In the genomic region with DNA sequence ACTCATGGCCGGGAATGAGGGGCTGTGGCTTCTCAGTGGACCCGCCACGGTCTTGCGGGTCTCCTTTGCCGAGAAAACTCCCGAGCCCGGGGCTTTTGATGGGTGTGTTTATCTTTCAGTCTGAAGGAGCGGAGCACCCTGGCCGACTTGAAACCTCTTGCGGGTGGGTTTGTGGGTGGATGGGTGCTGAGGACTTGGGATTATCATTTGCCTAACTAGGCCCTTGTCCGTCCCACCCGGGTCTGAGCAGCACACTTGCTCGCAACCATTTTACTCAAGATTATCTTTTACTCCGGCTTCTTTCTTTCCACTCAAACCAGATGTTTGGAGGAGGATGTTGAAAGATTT, we compare ENCODE assay signal across 8 mouse cellular contexts. TPM values are rescaled to one million over a fixed set of nuclear protein-coding genes. Genes with fewer than 3 reads are reported as not detected.
DNase-seq lines count a peak whose midpoint lies in the region; ATAC-seq and TF ChIP-seq lines count a peak whose summit lies in the region.

No protein-coding gene starts in this region.

- TF ChIP-seq CTCF in kidney, postnatal 0 days (IDR thresholded peaks at IDR 0.05; ENCODE audit: low read depth) = no peak
- no peak for TF ChIP-seq CTCF in brain, embryonic 14.5 days (IDR thresholded peaks at IDR 0.05; ENCODE audit: borderline replicate concordance, extremely low read depth, insufficient read depth, insufficient read length)
- no peak for TF ChIP-seq CTCF in hindbrain, postnatal 0 days (IDR thresholded peaks at IDR 0.05; ENCODE audit: low read depth)
- TF ChIP-seq CTCF in midbrain, postnatal 0 days (IDR thresholded peaks at IDR 0.05) = no peak

- no peak for TF ChIP-seq POLR2A in brain, embryonic 14.5 days (IDR thresholded peaks at IDR 0.05; ENCODE audit: borderline replicate concordance, extremely low read depth, insufficient read depth, insufficient read length, poor library complexity, severe bottlenecking)

- peak overlapping the region; percentile 94 for H3K27ac ChIP-seq in kidney, postnatal 0 days
- H3K27ac ChIP-seq in hindbrain, postnatal 0 days = peak overlapping the region; percentile 96
- H3K27ac ChIP-seq in midbrain, postnatal 0 days (ENCODE audit: low read depth, low read length) = peak overlapping the region; percentile 91

- no peaks in the 10 kb centered on the region for H3K9me3 ChIP-seq in kidney, postnatal 0 days (replicated peaks; ENCODE audit: low read length)
- H3K9me3 ChIP-seq in hindbrain, postnatal 0 days (ENCODE audit: low read length) = no peaks in the 10 kb centered on the region
- no peaks in the 10 kb centered on the region for H3K9me3 ChIP-seq in midbrain, postnatal 0 days (ENCODE audit: low read length)

- H3K4me2 ChIP-seq in kidney, postnatal 0 days (ENCODE audit: low read length) = peak overlapping the region; percentile 60
- peak overlapping the region; percentile 82 for H3K4me2 ChIP-seq in hindbrain, postnatal 0 days (ENCODE audit: low read depth, low read length)
- H3K4me2 ChIP-seq in midbrain, postnatal 0 days (ENCODE audit: low read depth, low read length, poor library complexity, severe bottlenecking) = peak overlapping the region; percentile 52

- WGBS in kidney, postnatal 0 days = under 1% methylated on average over 13 of the region's 14 CpGs
- WGBS in hindbrain, postnatal 0 days = under 1% methylated on average over 14 of the region's 14 CpGs
- WGBS in midbrain, postnatal 0 days = 0% methylated on average over 14 of the region's 14 CpGs

- H3K4me3 ChIP-seq in kidney, postnatal 0 days (replicated peaks; ENCODE audit: low read depth, low read length) = peak overlapping the region; percentile 94
- peak overlapping the region; percentile 98 for H3K4me3 ChIP-seq in hindbrain, postnatal 0 days (ENCODE audit: low read length)
- peak overlapping the region; percentile 68 for H3K4me3 ChIP-seq in midbrain, postnatal 0 days (ENCODE audit: low read depth, low read length)

- H3K27me3 ChIP-seq in kidney, postnatal 0 days (ENCODE audit: insufficient read depth, low read length) = no peaks in the 10 kb centered on the region
- no peaks in the 10 kb centered on the region for H3K27me3 ChIP-seq in hindbrain, postnatal 0 days (ENCODE audit: insufficient read depth, low read length)
- no peaks in the 10 kb centered on the region for H3K27me3 ChIP-seq in midbrain, postnatal 0 days (ENCODE audit: insufficient read depth, low read length)

- peak; percentile 55 for DNase-seq in kidney, postnatal 0 days (ENCODE audit: low spot score)
- no peak for DNase-seq in kidney, adult 18-20 months
- peak; percentile 71 for DNase-seq in brain, embryonic 14.5 days (ENCODE audit: low read depth)
- no peak for DNase-seq in hindbrain, postnatal 0 days (ENCODE audit: low spot score)
- DNase-seq in midbrain, postnatal 0 days (ENCODE audit: low spot score) = peak; percentile 27
- no peak for DNase-seq in layer of hippocampus, adult 9-10 months (ENCODE audit: low spot score)
- DNase-seq in Muller cell, postnatal 12 days (ENCODE audit: inconsistent ontology term) = no peak
- DNase-seq in left cerebral cortex, postnatal 36 days (ENCODE audit: low spot score in 2 of 2) = no peak

- no peaks in the 10 kb centered on the region for H3K36me3 ChIP-seq in kidney, postnatal 0 days (ENCODE audit: insufficient read depth, low read length)
- no peaks in the 10 kb centered on the region for H3K36me3 ChIP-seq in hindbrain, postnatal 0 days (ENCODE audit: insufficient read depth, low read length)
- no peaks in the 10 kb centered on the region for H3K36me3 ChIP-seq in midbrain, postnatal 0 days (ENCODE audit: insufficient read depth, low read length)

- peaks cover 11% of the 10 kb centered on the region for H3K4me1 ChIP-seq in kidney, postnatal 0 days (replicated peaks; ENCODE audit: insufficient read depth, low read length)
- peaks cover 9% of the 10 kb centered on the region; the same call in 1 of the 2 replicates for H3K4me1 ChIP-seq in hindbrain, postnatal 0 days (ENCODE audit: insufficient read depth, low read length)
- peaks cover 14% of the 10 kb centered on the region for H3K4me1 ChIP-seq in midbrain, postnatal 0 days (ENCODE audit: insufficient read depth, low read length)

- ATAC-seq in kidney, postnatal 0 days (replicated peaks; ENCODE audit: low FRiP score, low read depth) = no peak; the same call in 1 of the 2 replicates
- ATAC-seq in hindbrain, postnatal 0 days = peak; percentile 11
- ATAC-seq in midbrain, postnatal 0 days (ENCODE audit: low FRiP score) = peak; percentile 15; the same call in 1 of the 2 replicates

- H3K9ac ChIP-seq in kidney, postnatal 0 days (ENCODE audit: low read depth, low read length) = peak overlapping the region; percentile 93
- peak overlapping the region; percentile 95 for H3K9ac ChIP-seq in hindbrain, postnatal 0 days (replicated peaks; ENCODE audit: low read length)
- H3K9ac ChIP-seq in midbrain, postnatal 0 days (replicated peaks; ENCODE audit: low read length, poor library complexity, severe bottlenecking) = peak overlapping the region; percentile 86

- intact Hi-C loops in left cerebral cortex, postnatal 36 days (cut with DNase I) = loop anchor here (1.0 to 5.0 kb wide), 3 partner anchors 17 to 62 kb away; no protein-coding TSS in a partner anchor

RNA-seq across cellular contexts. Expression of gene Ick, which starts 4.5 kb away (rescaled TPM):
- polyA plus RNA-seq in kidney, postnatal 0 days (2015; fragmentation: Nextera tagmentation; extraction: Ambion mirVana) = 21.9 and 22.8 TPM in 2 replicates
- 45.0 and 55.6 TPM in 2 replicates for polyA plus RNA-seq in brain, embryonic 14.5 days (2012; rRNA removed)
- total RNA-seq in hindbrain, postnatal 0 days (2014; rRNA removed) = 36.7 and 41.2 TPM in 2 replicates
- 29.3 and 35.2 TPM in 2 replicates for polyA plus RNA-seq in hindbrain, postnatal 0 days (2015; fragmentation: Nextera tagmentation; extraction: Ambion mirVana)
- 52.2 and 56.0 TPM in 2 replicates for total RNA-seq in midbrain, postnatal 0 days (2014; rRNA removed)
- polyA plus RNA-seq in midbrain, postnatal 0 days (2015; fragmentation: Nextera tagmentation; extraction: Ambion mirVana) = 31.3 and 34.6 TPM in 2 replicates
- total RNA-seq in left cerebral cortex, postnatal 36 days (2021) = 10 to 100 TPM; 19.3 to 20.6 TPM

RNA-seq across cellular contexts. Expression of gene Fbxo9, which starts 4.6 kb away (rescaled TPM):
- 49.9 and 50.3 TPM in 2 replicates for polyA plus RNA-seq in kidney, postnatal 0 days (2015; fragmentation: Nextera tagmentation; extraction: Ambion mirVana)
- 61.9 and 77.0 TPM in 2 replicates for polyA plus RNA-seq in brain, embryonic 14.5 days (2012; rRNA removed)
- total RNA-seq in hindbrain, postnatal 0 days (2014; rRNA removed) = 107 and 109 TPM in 2 replicates
- 86.7 and 88.9 TPM in 2 replicates for polyA plus RNA-seq in hindbrain, postnatal 0 days (2015; fragmentation: Nextera tagmentation; extraction: Ambion mirVana)
- total RNA-seq in midbrain, postnatal 0 days (2014; rRNA removed) = 94.6 and 115 TPM in 2 replicates
- 84.8 and 89.9 TPM in 2 replicates for polyA plus RNA-seq in midbrain, postnatal 0 days (2015; fragmentation: Nextera tagmentation; extraction: Ambion mirVana)
- total RNA-seq in left cerebral cortex, postnatal 36 days (2021) = 100 to 1,000 TPM; 124 to 126 TPM

Comparison
In these comparisons a context has a peak if more than half of its experiments do, and no peak if none do; other contexts are left out.
1. DNase-seq: peak in kidney, postnatal 0 days (single experiment), brain, embryonic 14.5 days (single experiment) and midbrain, postnatal 0 days (single experiment); none in kidney, adult 18-20 months (single experiment), hindbrain, postnatal 0 days (single experiment), layer of hippocampus, adult 9-10 months (single experiment), Muller cell, postnatal 12 days (single experiment) and left cerebral cortex, postnatal 36 days (0 of 2).
2. Peak in every context shown above with its lines, with median percentiles within 50 percentile points of each other: H3K27ac ChIP-seq, H3K4me2 ChIP-seq, H3K4me3 ChIP-seq and H3K9ac ChIP-seq.